Mouse (Mus musculus): Measurements from ENCODE around the gene Cdhr3. TPM values are rescaled to one million over a fixed set of nuclear protein-coding genes. Genes with fewer than 3 reads are reported as not detected.
"Not testable (repeated sequence)": the region's sequence is repeated elsewhere in the genome, so short reads cannot be mapped to it uniquely, and the experiment has no call there.

The Cdhr3 gene
- polyA plus RNA-seq, 1 experiment from 2014 or later = 2.6 TPM

DNA sequence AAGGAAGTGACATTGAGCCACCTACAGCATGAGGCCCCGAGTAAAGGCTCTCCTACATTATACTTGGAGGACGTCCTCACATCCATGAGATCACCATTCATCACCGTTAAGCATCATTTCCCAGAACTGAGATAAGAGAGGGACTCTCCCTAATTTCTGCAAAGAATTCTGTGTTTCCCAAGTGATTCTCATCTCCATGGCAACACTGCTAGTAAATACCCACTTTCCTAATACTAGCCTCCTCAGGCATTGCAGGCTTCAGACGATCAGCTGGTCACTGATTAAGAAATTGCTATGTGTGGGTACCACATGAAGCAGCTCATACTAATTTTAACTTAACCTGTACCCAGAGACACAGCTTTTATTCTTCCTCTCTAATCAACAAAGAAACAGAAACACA, 92.3 kb downstream of the Cdhr3 start:
- ATAC-seq (ENCODE audit: insufficient number of reproducible peaks, low FRiP score, low TSS enrichment, low read depth) = no peak
- Histone ChIP-seq H3K9ac (no peak overlapping the region), H3K4me2 (replicated peaks) (no peak overlapping the region), H3K27ac (replicated peaks) (no peak overlapping the region), H3K36me3 (no peaks in the 10 kb centered on the region), H3K9me3 (replicated peaks) (no peaks in the 10 kb centered on the region), H3K27me3 (no peaks in the 10 kb centered on the region), H3K4me3 (replicated peaks) (no peak overlapping the region), H3K4me1 (peaks cover 3% of the 10 kb centered on the region; the same call in 1 of the 2 replicates)
- WGBS = 64% methylated on average over 4 of the region's 4 CpGs

DNA sequence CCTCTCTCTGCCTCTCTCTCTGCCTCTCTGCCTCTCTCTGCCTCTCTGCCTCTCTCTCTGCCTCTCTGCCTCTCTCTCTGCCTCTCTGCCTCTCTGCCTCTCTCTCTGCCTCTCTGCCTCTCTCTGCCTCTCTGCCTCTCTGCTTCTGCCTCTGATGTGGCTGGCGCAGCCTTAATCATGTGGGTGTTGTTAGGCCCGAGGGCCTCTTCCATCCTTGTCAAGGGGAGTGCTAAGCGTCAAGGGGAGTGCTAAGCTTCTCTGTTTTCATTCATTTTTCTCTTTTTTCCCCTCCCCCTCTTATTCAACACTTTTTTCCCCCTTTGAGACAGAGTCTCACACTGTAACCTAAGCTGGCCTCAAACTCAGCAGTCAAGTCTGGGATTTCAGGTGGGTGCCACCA, 92.9 kb downstream of the Cdhr3 start:
- H3K27me3 ChIP-seq; H3K9me3 ChIP-seq (replicated peaks); H3K4me1 ChIP-seq; ATAC-seq (ENCODE audit: insufficient number of reproducible peaks, low FRiP score, low TSS enrichment, low read depth); H3K9ac ChIP-seq; H3K4me3 ChIP-seq (replicated peaks); H3K27ac ChIP-seq (replicated peaks); H3K36me3 ChIP-seq; H3K4me2 ChIP-seq (replicated peaks): not testable (repeated sequence)
- WGBS = 18% methylated on average over 3 of the region's 3 CpGs

DNA sequence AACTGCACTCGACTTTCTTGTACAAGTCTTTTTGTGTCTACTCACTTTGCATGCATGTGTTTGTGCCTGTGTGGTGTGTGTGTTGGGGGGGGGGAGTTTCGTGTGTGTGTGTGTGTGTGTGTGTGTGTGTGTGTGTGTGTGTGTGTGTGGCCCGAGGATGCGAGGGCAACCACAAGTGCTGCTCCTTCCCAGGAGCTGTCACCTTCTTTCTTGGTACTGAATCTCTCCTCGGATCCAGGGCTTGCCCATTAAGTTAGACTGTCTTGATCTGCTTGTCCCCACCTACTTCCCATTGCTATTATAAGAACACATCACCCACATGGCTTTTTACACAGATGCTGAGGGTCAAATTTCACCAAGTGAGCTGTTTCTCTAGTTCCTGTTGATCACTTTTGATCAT, 93.9 kb downstream of the Cdhr3 start:
- no peak for ATAC-seq (ENCODE audit: insufficient number of reproducible peaks, low FRiP score, low TSS enrichment, low read depth)
- Histone ChIP-seq H3K27ac (replicated peaks) (no peak overlapping the region), H3K36me3 (no peaks in the 10 kb centered on the region), H3K9me3 (replicated peaks) (no peaks in the 10 kb centered on the region), H3K27me3 (no peaks in the 10 kb centered on the region), H3K9ac (no peak overlapping the region), H3K4me1 (peaks cover 9% of the 10 kb centered on the region), H3K4me2 (replicated peaks) (no peak overlapping the region), H3K4me3 (replicated peaks) (no peak overlapping the region)
- 47% methylated on average over 5 of the region's 5 CpGs for WGBS

DNA sequence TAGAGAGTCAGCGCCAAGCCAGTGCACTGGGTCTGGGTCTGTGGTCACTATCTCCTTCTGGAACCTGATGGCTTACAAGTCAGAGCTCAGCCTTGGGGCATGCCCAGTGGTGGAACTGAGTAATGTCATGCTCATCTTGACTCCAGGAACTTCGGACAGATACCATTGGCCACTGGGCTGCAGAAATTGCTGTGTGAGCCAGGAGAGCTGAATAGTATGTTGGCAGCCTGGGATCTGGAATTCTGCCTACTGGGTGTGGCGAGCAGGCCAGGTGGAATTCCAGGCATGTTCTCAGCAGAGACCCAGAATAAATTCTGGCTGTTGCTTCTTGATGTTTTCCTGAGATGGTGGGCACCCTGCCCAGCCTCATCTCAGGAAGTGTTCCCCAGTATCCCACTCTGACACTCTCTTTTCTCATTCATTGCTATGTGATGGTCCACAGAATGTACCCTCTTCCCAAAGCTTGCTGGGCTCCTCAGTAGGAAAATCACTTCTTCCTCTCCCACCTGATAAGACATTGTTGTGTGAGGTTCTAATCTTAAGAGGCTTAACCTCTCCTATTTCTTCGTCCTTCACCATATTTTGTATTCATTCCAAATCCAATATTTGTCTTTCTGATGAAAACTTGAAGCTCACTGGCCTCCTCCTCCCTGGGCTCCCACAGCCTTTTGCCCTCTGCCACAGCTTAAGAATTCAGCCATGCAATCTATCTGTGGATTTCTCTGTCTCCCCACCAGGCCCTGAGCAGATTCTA, 97.4 kb downstream of the Cdhr3 start:
- ATAC-seq (ENCODE audit: insufficient number of reproducible peaks, low FRiP score, low TSS enrichment, low read depth) = no peak

DNA sequence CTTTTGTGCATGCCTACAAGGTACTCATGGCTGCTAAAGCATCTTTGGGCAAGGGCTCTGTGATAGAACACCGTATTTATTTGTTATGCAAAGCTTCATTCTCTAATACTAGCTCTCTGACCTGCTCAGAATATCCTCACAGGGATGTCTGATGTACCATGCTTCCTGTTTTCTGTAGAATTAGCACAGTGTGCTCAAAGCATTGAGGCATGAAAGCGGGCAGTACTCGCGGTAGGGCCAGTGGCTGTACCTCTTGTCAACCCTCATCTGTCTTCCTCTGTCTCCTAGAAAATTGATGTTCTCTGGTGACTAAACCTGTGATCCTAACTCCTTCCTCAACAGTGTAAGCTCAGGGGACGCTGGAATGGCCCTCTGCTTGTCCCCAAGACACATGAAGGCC, 98.6 kb downstream of the Cdhr3 start:
- Histone ChIP-seq H3K4me3 (replicated peaks) (no peak overlapping the region), H3K36me3 (no peaks in the 10 kb centered on the region), H3K4me2 (replicated peaks) (no peak overlapping the region), H3K9me3 (replicated peaks) (no peaks in the 10 kb centered on the region), H3K9ac (no peak overlapping the region), H3K27ac (replicated peaks) (no peak overlapping the region), H3K4me1 (peaks cover 6% of the 10 kb centered on the region), H3K27me3 (no peaks in the 10 kb centered on the region)
- ATAC-seq (ENCODE audit: insufficient number of reproducible peaks, low FRiP score, low TSS enrichment, low read depth) = no peak
- WGBS = 73% methylated on average over 5 of the region's 5 CpGs

More for the DNA sequence above, 97.4 kb downstream of the Cdhr3 start:
- H3K27me3 ChIP-seq = no peaks in the 10 kb centered on the region
- H3K4me1 ChIP-seq = peaks cover 6% of the 10 kb centered on the region
- H3K9me3 ChIP-seq (replicated peaks) = no peaks in the 10 kb centered on the region
- no peak overlapping the region for H3K27ac ChIP-seq (replicated peaks)
- no peak overlapping the region for H3K9ac ChIP-seq
- WGBS = 81% methylated on average over 4 of the region's 4 CpGs
- H3K4me3 ChIP-seq (replicated peaks) = no peak overlapping the region
- H3K4me2 ChIP-seq (replicated peaks) = no peak overlapping the region
- no peaks in the 10 kb centered on the region for H3K36me3 ChIP-seq

DNA sequence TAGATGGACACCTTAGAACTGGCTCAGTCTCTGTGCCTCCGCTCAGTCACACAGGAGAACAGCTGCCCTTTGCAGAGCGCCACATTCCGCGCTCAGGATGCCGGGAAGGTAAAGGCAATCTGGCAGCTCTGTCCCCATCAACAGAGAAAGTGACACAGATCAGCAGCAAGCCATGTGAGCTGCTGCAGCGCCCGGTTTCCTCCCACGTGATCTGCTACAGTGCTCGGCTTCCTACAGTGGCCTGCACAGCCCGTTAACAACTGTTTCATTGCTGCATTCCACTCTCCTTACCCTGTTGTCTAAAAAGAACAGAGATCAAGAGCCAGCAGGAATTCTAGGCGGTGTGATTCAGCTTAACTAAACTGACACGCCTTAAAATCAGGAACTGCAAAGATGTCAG, 102.9 kb downstream of the Cdhr3 start:
- H3K27ac ChIP-seq (replicated peaks) = no peak overlapping the region
- no peaks in the 10 kb centered on the region; the same call in 1 of the 2 replicates for H3K4me1 ChIP-seq
- no peak overlapping the region for H3K9ac ChIP-seq
- 54% methylated on average over 12 of the region's 12 CpGs for WGBS
- no peak overlapping the region for H3K4me3 ChIP-seq (replicated peaks)
- H3K36me3 ChIP-seq = no peaks in the 10 kb centered on the region
- H3K4me2 ChIP-seq (replicated peaks) = no peak overlapping the region
- H3K27me3 ChIP-seq = no peaks in the 10 kb centered on the region
- no peaks in the 10 kb centered on the region for H3K9me3 ChIP-seq (replicated peaks)
- 0 out of 2 replicates have a peak, but pooled peaks have one; percentile 24 for ATAC-seq (ENCODE audit: insufficient number of reproducible peaks, low FRiP score, low TSS enrichment, low read depth)

DNA sequence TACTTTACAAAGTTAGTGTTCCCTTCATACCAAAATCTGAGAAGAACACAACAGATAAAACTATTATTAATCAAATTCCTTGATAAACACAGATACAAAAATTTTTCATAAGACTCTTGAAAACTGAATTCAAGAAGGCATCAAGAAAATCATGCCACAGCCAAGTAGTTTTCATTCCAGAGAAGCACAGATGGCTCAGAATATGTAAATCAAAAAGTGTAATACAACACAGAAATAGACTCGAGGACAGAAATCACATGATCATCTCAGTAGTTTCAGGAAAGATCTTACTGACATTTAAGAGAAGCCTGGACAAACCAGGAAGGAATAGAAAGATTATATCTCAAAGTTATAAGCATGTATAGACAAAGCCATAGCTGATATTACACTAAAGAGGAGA, 106.4 kb downstream of the Cdhr3 start:
- WGBS = 34% methylated on average over 1 of the region's 1 CpGs

More for the DNA sequence above, 106.4 kb downstream of the Cdhr3 start:
- Histone ChIP-seq H3K27me3 (no peaks in the 10 kb centered on the region), H3K36me3 (no peaks in the 10 kb centered on the region), H3K4me3 (replicated peaks) (no peak overlapping the region), H3K9me3 (replicated peaks) (no peaks in the 10 kb centered on the region), H3K27ac (replicated peaks) (no peak overlapping the region), H3K4me1 (no peaks in the 10 kb centered on the region; the same call in 1 of the 2 replicates), H3K4me2 (replicated peaks) (no peak overlapping the region), H3K9ac (no peak overlapping the region)
- ATAC-seq (ENCODE audit: insufficient number of reproducible peaks, low FRiP score, low TSS enrichment, low read depth) = no peak

Small RNAs within 50 kb of the gene (microRNA-seq; reads per million reads assigned to microRNA genes)
- gene Gm22904 (ENCODE audit: borderline number of aligned reads) = not detected

Other genes with a start within 250 kb of the Cdhr3 start
- gene Sypl, start 139.0 kb downstream of the Cdhr3 start, polyA plus RNA-seq (2015; fragmentation: Nextera tagmentation; extraction: Ambion mirVana) = 103 and 106 TPM in 2 replicates
- 12.7 and 14.9 TPM in 2 replicates for gene Atxn7l1, start 54.8 kb upstream of the Cdhr3 start, polyA plus RNA-seq (2015; fragmentation: Nextera tagmentation; extraction: Ambion mirVana)